Mouse (Mus musculus) olfactory bulb, adult 2 months (tissue): ENCODE measurements around the gene Rnf144b. TPM values are rescaled to one million over a fixed set of nuclear protein-coding genes. Genes with fewer than 3 reads are reported as not detected.

Experiments
- H3K27ac ChIP-seq: fragments of 200-500 bp; 2 replicates; pipeline ENCODE4 v1.5.1; 2012; ENCODE audit warnings: low read depth, low read length; ENCODE audit not compliant: insufficient read depth
- H3K4me1 ChIP-seq: fragments of 200-500 bp; 2 replicates; pipeline ENCODE4 v1.6.1; 2012; ENCODE audit warnings: low read length; ENCODE audit not compliant: control insufficient read depth, insufficient read depth
- H3K4me3 ChIP-seq: fragments of 200-500 bp; 2 replicates; pipeline ENCODE4 v1.5.1; 2012; ENCODE audit warnings: mild to moderate bottlenecking, low read depth, low read length, moderate library complexity; ENCODE audit not compliant: insufficient read depth
- CTCF ChIP-seq: fragments of 200-500 bp; IDR thresholded peaks from 2 replicates; pipeline ENCODE4 v1.5.1; 2012; ENCODE audit warnings: low read depth, mild to moderate bottlenecking, low read length, moderate library complexity; ENCODE audit not compliant: insufficient read depth
- POLR2A ChIP-seq: fragments of 200-500 bp; IDR thresholded peaks from 2 replicates; pipeline ENCODE4 v1.6.1; 2012; ENCODE audit warnings: mild to moderate bottlenecking, low read depth, low read length, moderate library complexity; ENCODE audit not compliant: insufficient read depth
- WGBS: fragments of 180-500 bp; shearing (Covaris S2); methylation state at CpG from one replicate; pipeline ENCODE4 v1.1.7; 2018; 5-methylcytosine and 5-hydroxymethylcytosine counted together
- polyA plus RNA-seq: library from polyadenylated mRNA; stranded (reverse); fragments of >200 nt; gene quantifications from 2 replicates; pipeline ENCODE4 v1.2.4, GENCODE M21; 2012; ENCODE audit warnings: low replicate concordance; ENCODE audit not compliant: missing spikeins, insufficient read depth, insufficient read length

Gene Rnf144b
- polyA plus RNA-seq, 1 experiment = not detected

DNA sequence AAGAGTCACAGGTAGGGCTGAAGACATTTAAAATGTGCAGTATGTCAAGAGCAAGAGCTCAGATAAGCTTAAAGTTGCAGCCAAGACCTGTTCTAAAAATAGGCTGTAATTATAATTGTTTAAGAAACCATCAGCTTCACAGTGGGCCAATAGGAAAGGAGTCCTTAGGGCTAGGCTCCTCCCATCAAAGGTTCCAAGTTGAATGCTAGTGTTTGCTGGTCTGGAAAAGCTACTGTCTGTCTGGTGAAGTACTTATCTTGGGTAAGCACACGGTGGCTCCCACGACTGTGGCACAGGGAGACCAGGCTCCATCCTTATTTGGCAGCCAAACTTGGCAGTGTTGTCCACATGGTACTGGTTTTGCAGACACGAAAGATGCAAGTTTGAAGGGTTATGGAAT, 9.5 kb upstream of the Rnf144b start:
- Histone ChIP-seq H3K4me3 (no peak overlapping the region), H3K4me1 (no peaks in the 10 kb centered on the region), H3K27ac (no peak overlapping the region)
- TF ChIP-seq POLR2A = no peak
- TF ChIP-seq CTCF = no peak
- WGBS = 79% methylated on average over 3 of the region's 3 CpGs

DNA sequence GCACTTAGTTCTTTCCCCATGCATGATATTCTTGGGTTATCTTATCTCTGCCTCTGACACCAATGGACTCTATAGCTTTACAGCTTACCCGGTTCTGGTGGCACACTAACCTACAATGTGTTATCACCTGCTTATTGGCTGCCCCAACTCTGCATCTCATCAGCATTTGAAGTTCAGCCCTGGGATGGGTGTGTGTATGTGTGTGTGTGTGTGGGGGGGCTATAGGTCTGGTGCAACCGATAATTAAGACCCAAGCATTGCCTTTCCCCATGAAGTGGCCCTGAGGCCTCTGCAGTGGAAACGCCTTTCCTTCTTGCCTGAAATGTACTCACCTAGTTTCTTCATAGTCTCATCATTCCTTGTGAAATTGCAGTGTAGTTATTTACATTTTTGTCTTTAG, 6.5 kb upstream of the Rnf144b start:
- 95% methylated on average over 3 of the region's 3 CpGs for WGBS
- TF ChIP-seq POLR2A (no peak), CTCF (no peak)
- no peak overlapping the region for H3K27ac ChIP-seq

DNA sequence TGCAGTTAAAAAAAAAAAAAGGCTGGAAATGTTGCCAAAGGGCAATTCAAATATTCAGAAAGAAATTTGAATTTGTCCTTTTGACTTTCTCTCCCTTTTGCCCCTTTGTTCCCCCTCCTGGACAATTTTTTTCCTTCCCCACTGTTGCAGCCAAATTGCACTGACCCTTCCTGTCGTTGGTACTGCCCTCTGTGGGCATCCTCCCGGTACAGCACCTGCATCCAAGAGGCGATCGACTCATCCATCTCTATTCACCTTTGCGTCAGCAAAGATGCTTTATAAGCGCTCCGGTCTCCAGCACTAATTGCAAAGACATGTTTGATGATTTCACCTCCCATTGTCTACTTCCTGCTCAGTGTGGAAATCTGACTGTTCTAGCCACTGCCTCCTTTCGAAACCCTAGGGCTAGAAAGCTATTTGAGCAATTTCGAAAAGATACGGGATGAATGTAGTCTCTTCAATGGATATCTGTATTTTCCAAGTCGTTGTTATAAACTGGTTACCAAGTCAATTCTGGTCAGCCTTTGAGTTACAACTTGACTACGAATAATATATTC, 1.0 kb upstream of the Rnf144b start:
- TF ChIP-seq POLR2A = no peak
- TF ChIP-seq CTCF = no peak
- 37% methylated on average over 12 of the region's 12 CpGs for WGBS
- peaks cover 9% of the 10 kb centered on the region for H3K4me1 ChIP-seq
- H3K4me3 ChIP-seq = no peak overlapping the region
- H3K27ac ChIP-seq = no peak overlapping the region

More for the DNA sequence above, 6.5 kb upstream of the Rnf144b start:
- Histone ChIP-seq H3K4me3 (no peak overlapping the region), H3K4me1 (no peaks in the 10 kb centered on the region)

DNA sequence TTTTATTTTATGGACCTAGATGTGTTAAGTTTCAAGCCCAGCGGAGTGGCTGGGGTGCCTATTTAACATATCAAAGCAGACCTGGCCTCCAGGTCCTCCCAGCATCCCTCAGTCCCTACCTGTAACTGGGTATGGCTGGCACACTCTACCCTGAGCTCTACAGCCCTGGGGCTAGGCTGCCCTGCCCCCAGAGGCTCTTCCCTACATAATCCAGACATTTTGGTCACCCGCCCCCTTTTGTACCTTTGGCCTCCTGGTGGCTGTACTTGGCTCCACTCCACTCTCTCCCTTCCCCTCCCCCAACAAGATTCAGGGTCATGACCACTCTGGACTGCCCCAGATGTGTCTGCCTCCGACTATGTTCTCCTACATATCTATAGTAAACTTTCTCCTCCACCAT, 2.0 kb downstream of the Rnf144b start:
- WGBS = 79% methylated on average over 3 of the region's 3 CpGs
- H3K4me1 ChIP-seq = peaks cover 9% of the 10 kb centered on the region
- H3K27ac ChIP-seq = no peak overlapping the region
- H3K4me3 ChIP-seq = no peak overlapping the region
- TF ChIP-seq CTCF (no peak), POLR2A (no peak)

DNA sequence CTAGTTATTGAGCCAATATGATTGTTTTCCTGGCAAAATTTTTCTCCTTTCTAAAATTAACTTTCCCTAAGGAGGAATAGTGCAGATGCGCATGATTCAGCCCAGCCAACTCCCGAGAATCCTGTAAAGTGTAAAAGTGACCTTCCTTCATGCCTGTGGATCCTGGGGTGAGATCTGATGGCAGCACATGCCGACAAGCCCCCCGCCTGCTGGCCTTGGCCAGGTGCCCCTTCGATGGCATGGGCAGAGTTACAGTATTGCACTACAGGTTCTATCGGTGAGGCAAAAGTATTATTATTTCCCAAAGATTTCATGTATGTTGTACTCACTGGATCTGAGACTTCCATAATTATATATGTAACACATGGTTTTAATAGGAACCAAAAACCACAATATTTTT, 2.5 kb downstream of the Rnf144b start:
- 80% methylated on average over 6 of the region's 6 CpGs for WGBS
- Histone ChIP-seq H3K4me1 (peaks cover 9% of the 10 kb centered on the region), H3K4me3 (no peak overlapping the region), H3K27ac (no peak overlapping the region)
- TF ChIP-seq CTCF (no peak), POLR2A (no peak)

DNA sequence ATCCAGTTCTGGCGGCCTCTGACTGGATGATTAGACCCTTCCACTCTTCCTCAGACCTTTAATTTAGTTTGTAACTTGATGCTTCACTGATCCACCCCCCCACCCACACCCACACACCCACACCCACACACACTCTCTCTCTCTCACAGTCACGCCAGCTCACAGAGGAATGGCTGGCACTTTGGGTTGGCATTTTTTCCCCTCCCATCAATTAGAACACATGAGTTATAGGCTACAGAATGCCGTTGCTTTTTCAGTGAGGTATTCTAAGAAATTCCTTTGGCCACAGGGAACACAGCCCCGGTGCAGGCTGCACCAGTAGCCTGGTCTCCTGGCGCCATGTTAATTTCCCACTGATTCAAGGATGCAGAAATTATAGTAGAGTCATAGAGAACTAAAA, 3.1 kb downstream of the Rnf144b start:
- whole genome bisulfite sequencing = 60% methylated on average over 5 of the region's 5 CpGs
- Histone ChIP-seq H3K4me1 (peaks cover 9% of the 10 kb centered on the region), H3K27ac (no peak overlapping the region), H3K4me3 (no peak overlapping the region)
- no peak for TF ChIP-seq CTCF
- TF ChIP-seq POLR2A = no peak

DNA sequence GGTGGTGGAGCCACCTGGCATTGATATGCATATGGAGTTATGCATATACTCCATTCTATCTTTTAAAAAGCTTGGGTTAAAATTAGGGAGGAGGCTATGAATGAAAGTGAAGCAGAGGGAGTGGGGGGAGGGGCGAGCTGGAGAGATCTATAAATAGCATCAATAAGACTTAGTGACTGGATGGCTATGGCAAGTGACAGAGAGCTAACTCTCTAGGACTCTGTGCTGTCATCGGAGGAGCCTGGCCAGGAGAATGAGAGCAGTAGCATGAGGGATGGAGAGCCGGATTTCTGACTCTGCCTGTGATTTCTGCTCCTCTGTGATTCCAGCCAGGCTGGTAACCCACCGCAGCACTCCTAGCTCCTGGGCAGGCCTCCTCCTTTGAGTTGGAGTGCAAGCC, 6.6 kb downstream of the Rnf144b start:
- H3K27ac ChIP-seq = no peak overlapping the region

DNA sequence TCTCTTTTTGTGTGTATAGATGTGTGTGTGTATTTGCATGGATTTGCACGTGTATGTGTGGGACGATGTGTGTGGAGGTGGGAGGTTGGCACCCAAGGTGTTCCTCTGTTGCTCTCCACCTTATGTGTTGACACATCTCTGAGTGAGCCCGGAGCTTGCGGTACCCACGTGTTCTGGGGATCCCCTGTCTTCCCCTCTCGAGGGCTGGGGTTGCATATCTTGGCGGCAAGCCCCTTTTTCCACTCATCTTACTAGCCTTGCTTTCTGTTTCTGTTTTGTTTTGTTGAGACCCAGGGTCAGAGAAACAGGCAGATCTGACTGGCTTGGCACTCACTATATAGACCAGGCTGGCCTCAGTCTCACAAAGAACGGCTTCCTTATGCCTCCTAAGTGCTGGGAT, 10.6 kb downstream of the Rnf144b start:
- WGBS = 88% methylated on average over 8 of the region's 8 CpGs
- Histone ChIP-seq H3K27ac (no peak overlapping the region), H3K4me1 (peaks cover 2% of the 10 kb centered on the region; the same call in 1 of the 2 replicates), H3K4me3 (no peak overlapping the region)
- TF ChIP-seq CTCF = no peak
- TF ChIP-seq POLR2A = no peak

More for the DNA sequence above, 6.6 kb downstream of the Rnf144b start:
- H3K4me1 ChIP-seq = peaks cover 4% of the 10 kb centered on the region; the same call in 1 of the 2 replicates
- H3K4me3 ChIP-seq = no peak overlapping the region
- WGBS = 84% methylated on average over 4 of the region's 4 CpGs
- TF ChIP-seq POLR2A (no peak), CTCF (no peak)

DNA sequence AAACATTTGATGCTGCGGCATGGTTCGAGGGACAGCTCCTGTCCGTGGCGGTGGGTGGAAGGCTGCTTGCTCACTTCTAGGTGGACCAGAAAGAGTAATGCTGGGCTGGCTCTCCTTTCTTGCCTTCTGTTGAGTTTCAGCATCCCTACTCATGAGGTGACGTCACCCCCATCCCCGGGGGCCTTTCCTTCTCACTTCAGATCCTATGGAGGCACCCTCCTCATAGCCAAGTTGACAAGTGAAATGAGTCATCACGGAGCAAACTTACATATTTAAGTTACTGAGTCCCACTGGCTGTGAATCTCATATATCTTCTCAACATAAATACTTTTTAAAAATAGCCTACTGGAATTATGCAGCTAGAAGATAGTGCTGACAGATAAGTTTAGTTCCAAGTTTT, 12.4 kb downstream of the Rnf144b start:
- Histone ChIP-seq H3K4me3 (no peak overlapping the region), H3K27ac (no peak overlapping the region), H3K4me1 (peaks cover 2% of the 10 kb centered on the region; the same call in 1 of the 2 replicates)
- 96% methylated on average over 7 of the region's 7 CpGs for WGBS
- TF ChIP-seq POLR2A (no peak), CTCF (no peak)

DNA sequence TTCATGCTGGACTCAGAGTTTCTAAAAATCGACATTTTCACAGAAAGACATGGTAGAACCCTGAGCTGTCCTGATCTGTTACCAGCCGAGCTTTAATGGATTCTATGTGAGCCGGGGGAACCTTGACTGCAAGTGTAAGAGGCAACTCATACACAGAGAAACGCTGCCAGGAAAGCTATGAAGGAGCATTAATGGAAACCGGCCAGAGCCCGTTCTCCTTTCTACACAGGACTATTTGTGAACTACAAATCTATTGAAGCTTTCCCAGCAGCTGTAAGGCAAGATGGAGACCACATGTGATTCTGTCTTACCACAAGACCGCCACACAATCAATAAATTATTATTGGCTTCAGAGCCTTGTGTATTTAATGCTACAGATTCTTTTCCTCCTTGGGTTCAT, 13.3 kb downstream of the Rnf144b start:
- TF ChIP-seq POLR2A (no peak), CTCF (no peak)
- Histone ChIP-seq H3K4me3 (no peak overlapping the region), H3K4me1 (peaks cover 2% of the 10 kb centered on the region; the same call in 1 of the 2 replicates), H3K27ac (no peak overlapping the region)
- 87% methylated on average over 7 of the region's 7 CpGs for WGBS
